Comparison of ENCODE assay signal across 15 mouse cellular contexts in the genomic region with DNA sequence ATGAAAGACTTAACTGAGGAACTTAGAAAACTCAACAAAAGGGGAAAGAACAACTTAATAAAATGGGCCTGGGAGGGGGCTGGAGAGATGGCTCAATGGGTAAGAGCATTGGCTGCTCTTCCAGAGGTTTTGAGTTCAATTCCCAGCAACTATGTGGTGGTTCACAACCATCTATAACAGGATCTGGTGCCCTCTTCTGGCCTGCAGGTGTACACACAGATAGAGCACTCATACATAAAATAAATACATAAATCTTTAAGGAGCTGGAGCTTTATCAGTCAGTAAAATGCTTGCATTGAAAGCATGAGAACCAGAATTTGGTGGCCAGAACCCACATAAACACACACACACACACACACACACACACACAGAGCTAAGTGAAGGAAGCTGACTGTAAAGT. TPM values are rescaled to one million over a fixed set of nuclear protein-coding genes. Genes with fewer than 3 reads are reported as not detected.
DNase-seq lines count a peak whose midpoint lies in the region; ATAC-seq and TF ChIP-seq lines count a peak whose summit lies in the region.
"Had no signal": no experiment of that assay in that cellular context is flagged by ENCODE, and none has a peak within 500 bp of the region (broad histone marks: within the 10 kb centered on the region; RNA-seq: fewer than 3 reads in every experiment).

No protein-coding gene starts in this region.

- no peak for ATAC-seq in heart, embryonic 15.5 days (replicated peaks; ENCODE audit: insufficient number of reproducible peaks, insufficient read depth, low FRiP score, low read depth)
- ATAC-seq in midbrain, embryonic 11.5 days (ENCODE audit: low FRiP score) = no peak
- ATAC-seq in forebrain, embryonic 15.5 days (replicated peaks) = no peak
- ATAC-seq: midbrain, embryonic 13.5 days had no signal

- intact Hi-C loops in heart, postnatal 10 days (cut with DNase I) = no loop called here

- no peaks in the 10 kb centered on the region for H3K36me3 ChIP-seq in heart, embryonic 15.5 days
- H3K36me3 ChIP-seq in midbrain, embryonic 11.5 days (ENCODE audit: control insufficient read depth, insufficient read depth, low read length) = no peaks in the 10 kb centered on the region
- H3K36me3 ChIP-seq in midbrain, embryonic 10.5 days = peaks cover 38% of the 10 kb centered on the region
- H3K36me3 ChIP-seq in ES-E14 (ENCODE audit: control insufficient read depth, insufficient read depth, low read length, poor library complexity, severe bottlenecking) = no peaks in the 10 kb centered on the region; the same call in 1 of the 2 replicates
- no peaks in the 10 kb centered on the region for H3K36me3 ChIP-seq in splenic B cell, adult 2 months (ENCODE audit: control insufficient read depth, insufficient read depth, low read length, poor library complexity, severe bottlenecking)
- H3K36me3 ChIP-seq in forebrain, embryonic 15.5 days = peaks cover 3% of the 10 kb centered on the region; the same call in 1 of the 2 replicates
- H3K36me3 ChIP-seq: hindbrain, embryonic 15.5 days had no signal

- H3K9me3 ChIP-seq in heart, embryonic 15.5 days (replicated peaks) = no peaks in the 10 kb centered on the region
- H3K9me3 ChIP-seq in midbrain, embryonic 11.5 days (ENCODE audit: control insufficient read depth, low read length) = no peaks in the 10 kb centered on the region
- H3K9me3 ChIP-seq in midbrain, embryonic 10.5 days (replicated peaks) = no peaks in the 10 kb centered on the region
- no peaks in the 10 kb centered on the region for H3K9me3 ChIP-seq in ES-E14 (ENCODE audit: control insufficient read depth, insufficient read depth, low read depth, low read length)
- no peaks in the 10 kb centered on the region for H3K9me3 ChIP-seq in forebrain, embryonic 15.5 days
- H3K9me3 ChIP-seq: hindbrain, embryonic 15.5 days; kidney, embryonic 15.5 days; lung, embryonic 15.5 days; midbrain, embryonic 13.5 days; neural tube, embryonic 13.5 days had no signal

- H3K4me2 ChIP-seq in heart, embryonic 15.5 days = no peak overlapping the region
- H3K4me2 ChIP-seq in midbrain, embryonic 11.5 days = no peak overlapping the region
- no peak overlapping the region for H3K4me2 ChIP-seq in forebrain, embryonic 15.5 days (replicated peaks)
- H3K4me2 ChIP-seq: hindbrain, embryonic 15.5 days; kidney, embryonic 15.5 days; lung, embryonic 15.5 days; midbrain, embryonic 13.5 days; neural tube, embryonic 13.5 days had no signal

- in situ Hi-C loops in ES-E14 (cut with MboI; ENCODE audit: low sequenced_read_pairs in 2 of 2, unreplicated experiment in 2 of 2) = no loop called here

- no peak overlapping the region for H3K9ac ChIP-seq in heart, embryonic 15.5 days
- no peak overlapping the region for H3K9ac ChIP-seq in midbrain, embryonic 11.5 days (ENCODE audit: low read length)
- no peak overlapping the region for H3K9ac ChIP-seq in ES-E14 (ENCODE audit: insufficient read depth, low read depth, low read length, poor library complexity, severe bottlenecking)
- no peak overlapping the region for H3K9ac ChIP-seq in forebrain, embryonic 15.5 days (replicated peaks)
- H3K9ac ChIP-seq: hindbrain, embryonic 15.5 days; kidney, embryonic 15.5 days; lung, embryonic 15.5 days; midbrain, embryonic 13.5 days; neural tube, embryonic 13.5 days had no signal

- H3K4me1 ChIP-seq in heart, embryonic 15.5 days (replicated peaks) = peaks cover 20% of the 10 kb centered on the region
- H3K4me1 ChIP-seq in midbrain, embryonic 11.5 days (ENCODE audit: control insufficient read depth, insufficient read depth, low read length) = no peaks in the 10 kb centered on the region
- H3K4me1 ChIP-seq in midbrain, embryonic 10.5 days = no peaks in the 10 kb centered on the region
- peaks cover 1 to 5% of the 10 kb centered on the region in 2 experiments for H3K4me1 ChIP-seq in ES-E14 (ENCODE audit: control insufficient read depth in 2 of 2, insufficient read depth in 2 of 2, low read length in 2 of 2, poor library complexity in 1 of 2)
- no peaks in the 10 kb centered on the region for H3K4me1 ChIP-seq in forebrain, embryonic 15.5 days
- H3K4me1 ChIP-seq: hindbrain, embryonic 15.5 days; midbrain, embryonic 13.5 days; neural tube, embryonic 13.5 days had no signal

- H3K4me3 ChIP-seq in heart, embryonic 15.5 days = no peak overlapping the region
- no peak overlapping the region for H3K4me3 ChIP-seq in midbrain, embryonic 11.5 days (ENCODE audit: low read depth, low read length)
- H3K4me3 ChIP-seq in midbrain, embryonic 10.5 days = no peak overlapping the region
- H3K4me3 ChIP-seq in ES-E14 (ENCODE audit: insufficient read depth in 1 of 2, low read depth in 1 of 2, low read length in 2 of 2, poor library complexity in 1 of 2, severe bottlenecking in 1 of 2) = no peak overlapping the region
- no peak overlapping the region for H3K4me3 ChIP-seq in forebrain, embryonic 15.5 days
- H3K4me3 ChIP-seq: hindbrain, embryonic 15.5 days; kidney, embryonic 15.5 days; lung, embryonic 15.5 days; midbrain, embryonic 13.5 days; neural tube, embryonic 13.5 days had no signal

- no peak for DNase-seq in heart, postnatal 10 days
- DNase-seq in midbrain, embryonic 11.5 days (ENCODE audit: low spot score, missing footprints) = peak; percentile 51
- no peak for DNase-seq in midbrain, embryonic 10.5 days (ENCODE audit: low spot score)
- no peak for DNase-seq in ES-E14 (ENCODE audit: low read depth, low spot score)
- DNase-seq in splenic B cell, adult 2 months (ENCODE audit: low read depth, low spot score) = peak; percentile 44
- no peak for DNase-seq in embryo, embryonic 9.5 days (ENCODE audit: extremely low spot score)
- DNase-seq: cerebellum, adult 2 months; heart, adult 11 months had no signal

- no peaks in the 10 kb centered on the region for H3K27me3 ChIP-seq in heart, embryonic 15.5 days
- no peaks in the 10 kb centered on the region for H3K27me3 ChIP-seq in midbrain, embryonic 11.5 days (ENCODE audit: control insufficient read depth, insufficient read depth, low read length)
- no peaks in the 10 kb centered on the region for H3K27me3 ChIP-seq in midbrain, embryonic 10.5 days (ENCODE audit: low read depth, poor library complexity, severe bottlenecking)
- H3K27me3 ChIP-seq in splenic B cell, adult 2 months (ENCODE audit: control insufficient read depth, insufficient read depth, low read length, poor library complexity, severe bottlenecking) = no peaks in the 10 kb centered on the region
- no peaks in the 10 kb centered on the region for H3K27me3 ChIP-seq in forebrain, embryonic 15.5 days
- H3K27me3 ChIP-seq: hindbrain, embryonic 15.5 days; kidney, embryonic 15.5 days; lung, embryonic 15.5 days; midbrain, embryonic 13.5 days; neural tube, embryonic 13.5 days had no signal

- peak overlapping the region; percentile 52; the same call in 1 of the 2 replicates for H3K27ac ChIP-seq in heart, embryonic 15.5 days
- no peak overlapping the region for H3K27ac ChIP-seq in midbrain, embryonic 11.5 days (ENCODE audit: low read depth, low read length)
- no peak overlapping the region for H3K27ac ChIP-seq in midbrain, embryonic 10.5 days (replicated peaks)
- no peak overlapping the region for H3K27ac ChIP-seq in ES-E14 (ENCODE audit: insufficient read depth, low read depth, low read length, poor library complexity, severe bottlenecking)
- H3K27ac ChIP-seq in forebrain, embryonic 15.5 days (replicated peaks) = no peak overlapping the region
- H3K27ac ChIP-seq: hindbrain, embryonic 15.5 days; kidney, embryonic 15.5 days; lung, embryonic 15.5 days; midbrain, embryonic 13.5 days; neural tube, embryonic 13.5 days had no signal

TF ChIP-seq in ES-E14, 5 proteins besides CTCF, POLR2A, EP300 and RAD21:
- TF ChIP-seq CHD2 (IDR thresholded peaks at IDR 0.05; ENCODE audit: low read depth, low read length) (no peak), ZC3H11A (IDR thresholded peaks at IDR 0.05; ENCODE audit: borderline replicate concordance, low read depth, low read length) (0 out of 2 replicates have a peak, but pooled peaks have one; percentile 13), HCFC1 (IDR thresholded peaks at IDR 0.05; ENCODE audit: borderline replicate concordance, insufficient read depth, low read length) (no peak)
TF ChIP-seq in ES-E14: peak in this region for 1.

RNA-seq across cellular contexts. Expression of a gene that starts 8.4 kb away (rescaled TPM):
- 56.1 and 57.6 TPM in 2 replicates for polyA plus RNA-seq in heart, embryonic 15.5 days (2015; fragmentation: Nextera tagmentation; extraction: Ambion mirVana)
- total RNA-seq in heart, postnatal 10 days (2021) = 10 to 100 TPM; 46.6 to 55.0 TPM
- 94.2 and 103 TPM in 2 replicates for polyA plus RNA-seq in midbrain, embryonic 11.5 days (2014; fragmentation: Nextera tagmentation; extraction: Ambion mirVana)
- 85.6 and 92.4 TPM in 2 replicates for polyA plus RNA-seq in midbrain, embryonic 10.5 days (2016; fragmentation: Nextera tagmentation; extraction: Ambion mirVana)
- 30.8 and 32.7 TPM in 2 replicates for total RNA-seq in ES-E14 (2012; rRNA removed)
- polyA plus RNA-seq in forebrain, embryonic 15.5 days (2015; fragmentation: Nextera tagmentation; extraction: Ambion mirVana) = 104 and 106 TPM in 2 replicates

RNA-seq across cellular contexts. Expression of a gene that starts 11.8 kb away (rescaled TPM):
- polyA plus RNA-seq in heart, embryonic 15.5 days (2015; fragmentation: Nextera tagmentation; extraction: Ambion mirVana) = 51.0 and 51.4 TPM in 2 replicates
- 10 to 100 TPM; 65.3 to 74.0 TPM for total RNA-seq in heart, postnatal 10 days (2021)
- polyA plus RNA-seq in midbrain, embryonic 11.5 days (2014; fragmentation: Nextera tagmentation; extraction: Ambion mirVana) = 37.5 and 39.8 TPM in 2 replicates
- polyA plus RNA-seq in midbrain, embryonic 10.5 days (2016; fragmentation: Nextera tagmentation; extraction: Ambion mirVana) = 47.8 and 49.6 TPM in 2 replicates
- 46.2 and 53.9 TPM in 2 replicates for total RNA-seq in ES-E14 (2012; rRNA removed)
- polyA plus RNA-seq in forebrain, embryonic 15.5 days (2015; fragmentation: Nextera tagmentation; extraction: Ambion mirVana) = 43.1 and 47.4 TPM in 2 replicates

RNA-seq across cellular contexts. Expression of a gene that starts 57.5 kb away (rescaled TPM):
- polyA plus RNA-seq in heart, embryonic 15.5 days (2015; fragmentation: Nextera tagmentation; extraction: Ambion mirVana) = 38.2 and 51.3 TPM in 2 replicates
- total RNA-seq in heart, postnatal 10 days (2021) = 10 to 100 TPM; 10.2 to 10.4 TPM
- polyA plus RNA-seq in midbrain, embryonic 11.5 days (2014; fragmentation: Nextera tagmentation; extraction: Ambion mirVana) = 26.6 and 31.3 TPM in 2 replicates
- polyA plus RNA-seq in midbrain, embryonic 10.5 days (2016; fragmentation: Nextera tagmentation; extraction: Ambion mirVana) = 42.9 and 43.8 TPM in 2 replicates
- 21.1 and 26.9 TPM in 2 replicates for total RNA-seq in ES-E14 (2012; rRNA removed)
- 95.8 and 96.3 TPM in 2 replicates for polyA plus RNA-seq in forebrain, embryonic 15.5 days (2015; fragmentation: Nextera tagmentation; extraction: Ambion mirVana)

RNA-seq across cellular contexts. Expression of a gene that starts 58.8 kb away (rescaled TPM):
- 147 and 156 TPM in 2 replicates for polyA plus RNA-seq in heart, embryonic 15.5 days (2015; fragmentation: Nextera tagmentation; extraction: Ambion mirVana)
- total RNA-seq in heart, postnatal 10 days (2021) = 10 to 100 TPM; 43.8 to 46.8 TPM
- polyA plus RNA-seq in midbrain, embryonic 11.5 days (2014; fragmentation: Nextera tagmentation; extraction: Ambion mirVana) = 229 and 230 TPM in 2 replicates
- 271 and 294 TPM in 2 replicates for polyA plus RNA-seq in midbrain, embryonic 10.5 days (2016; fragmentation: Nextera tagmentation; extraction: Ambion mirVana)
- total RNA-seq in ES-E14 (2012; rRNA removed) = 304 and 331 TPM in 2 replicates
- 183 and 192 TPM in 2 replicates for polyA plus RNA-seq in forebrain, embryonic 15.5 days (2015; fragmentation: Nextera tagmentation; extraction: Ambion mirVana)

Comparison
In these comparisons a context has a peak if more than half of its experiments do, and no peak if none do; other contexts are left out.
1. DNase-seq: peak in midbrain, embryonic 11.5 days (single experiment) and splenic B cell, adult 2 months (single experiment); none in heart, postnatal 10 days (0 of 2), midbrain, embryonic 10.5 days (single experiment), ES-E14 (single experiment) and embryo, embryonic 9.5 days (single experiment).